Mouse (Mus musculus) megakaryocyte progenitor cell, adult 5-6 weeks (primary cell): ENCODE measurements at regions not wholly inside any gene's neighbourhood (a gene's known extent, or its start where the extent isn't known, plus 50 kb on each side); places are given as distances from the start of the nearest gene placed in this dataset.

Source experiments
- ATAC-seq: replicated peaks from 2 replicates; pipeline ENCODE4 v1.8.0; 2016; ENCODE audit warnings: mild to moderate bottlenecking, moderate TSS enrichment, inconsistent platforms; ENCODE audit not compliant: poor library complexity

- ATAC-seq: no peak
Observed at GRCm38 (mm10) chr16:50081511-50081910, 281.2 kb downstream of the Cd47 start.

GRCm38 (mm10) chr16:50092318-50092717 lies 292.0 kb downstream of the Cd47 start:
- no peak for ATAC-seq

DNA sequence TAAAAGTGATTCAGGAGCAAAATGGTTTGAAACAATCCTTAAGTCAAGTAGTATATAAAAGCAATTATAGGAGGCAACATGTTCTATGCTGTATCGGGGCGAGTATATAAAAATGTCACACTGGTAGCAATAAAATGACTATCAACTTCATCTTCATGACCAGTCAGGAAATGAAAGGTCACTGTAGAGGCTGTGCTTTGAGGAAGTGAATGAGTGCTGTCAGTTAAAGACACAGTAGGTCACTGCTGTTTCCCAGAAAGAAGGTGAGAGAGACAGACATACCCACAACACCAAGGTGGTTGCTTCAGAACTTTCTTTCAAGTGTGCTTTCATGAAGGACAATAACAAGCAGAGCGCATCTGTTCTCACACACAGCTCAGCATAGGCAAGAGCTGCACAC lies 292.4 kb downstream of the Cd47 start:
- ATAC-seq: peak; percentile 46

- ATAC-seq: peak; percentile 92
Observed at GRCm38 (mm10) chr16:50095858-50096551, 295.7 kb downstream of the Cd47 start.

DNA sequence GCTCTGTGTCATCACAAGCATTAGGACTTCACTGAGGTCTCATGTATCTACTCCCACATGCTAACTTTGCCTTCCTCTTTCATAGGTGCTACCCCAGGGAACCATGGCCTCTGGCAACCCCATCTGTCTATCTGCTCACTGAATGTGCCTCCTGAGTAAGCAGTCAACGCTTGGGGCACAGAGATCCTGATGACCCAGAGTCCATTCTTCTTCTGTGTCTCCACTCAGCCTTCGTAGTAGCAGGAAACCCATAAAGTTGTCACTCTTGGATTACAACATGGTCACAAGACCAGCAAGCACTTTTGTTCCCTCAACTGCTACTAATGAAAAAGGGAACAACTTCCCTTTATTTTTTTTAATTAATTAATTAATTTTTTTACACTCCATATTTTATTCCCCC lies 296.2 kb downstream of the Cd47 start:
- peak; percentile 57 for ATAC-seq

- ATAC-seq: peak; percentile 37; the same call in 1 of the 2 replicates
Observed at GRCm38 (mm10) chr16:50103340-50103739, 303.0 kb downstream of the Cd47 start.

DNA sequence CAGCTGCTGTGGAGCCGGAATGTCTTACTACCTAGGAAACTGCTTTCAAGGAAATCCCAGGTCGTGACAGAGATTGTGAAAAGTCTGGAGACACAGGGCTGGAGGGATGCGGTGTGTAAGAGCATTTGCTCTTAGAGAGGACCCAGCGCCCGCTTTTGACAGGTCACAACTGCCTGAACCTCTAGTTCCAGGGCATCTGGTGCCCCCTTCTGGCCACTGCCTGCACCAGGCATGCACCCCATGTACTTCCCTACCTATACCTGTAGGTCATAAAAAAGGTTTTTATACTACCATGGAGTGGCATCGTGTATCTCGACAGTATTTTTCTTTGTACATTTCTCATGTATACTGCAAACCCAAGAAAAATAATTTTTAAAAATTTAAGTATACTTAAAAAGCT lies 314.0 kb downstream of the Bbx start:
- ATAC-seq: peak; percentile 69

DNA sequence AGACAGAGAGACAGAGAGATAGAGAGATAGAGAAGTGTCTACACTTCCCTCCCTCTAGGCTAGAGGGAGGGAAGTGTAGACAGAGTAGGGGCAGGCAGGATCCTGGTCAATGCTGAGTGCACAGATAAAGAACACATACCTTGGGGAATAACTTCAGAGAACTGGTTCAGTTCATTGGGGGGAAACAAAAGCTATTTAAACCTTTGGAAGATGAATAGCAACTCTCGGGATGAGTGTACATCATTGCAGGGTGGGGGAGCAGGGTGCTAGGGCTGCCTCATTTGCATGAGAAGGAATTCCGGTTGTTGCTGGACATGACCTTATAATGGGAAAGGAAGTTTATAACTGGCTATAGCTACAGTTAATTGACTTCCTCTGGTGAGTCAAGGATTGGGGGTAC lies 309.7 kb downstream of the Bbx start:
- no peak for ATAC-seq

GRCm38 (mm10) chr16:50124646-50125045 lies 307.5 kb downstream of the Bbx start:
- ATAC-seq: no peak

DNA sequence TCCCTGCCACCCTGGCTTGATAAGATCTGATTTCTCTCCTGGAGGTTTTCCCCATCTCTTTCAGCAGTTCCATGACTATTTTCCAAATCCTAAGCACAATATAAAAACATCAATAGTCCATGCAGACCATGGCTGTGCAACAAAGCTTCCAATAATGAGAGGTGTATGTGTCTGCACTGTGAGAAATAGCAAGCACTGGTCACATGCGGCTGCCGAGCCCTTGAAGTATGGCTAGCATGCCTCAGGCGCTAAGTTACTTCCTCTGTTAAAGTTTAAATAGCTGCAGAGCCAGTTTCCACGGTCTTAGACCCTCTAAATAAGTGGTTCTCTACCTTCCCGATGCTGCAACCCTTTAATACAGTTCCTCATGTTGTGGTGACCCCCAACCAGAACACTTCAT lies 306.6 kb downstream of the Bbx start:
- no peak for ATAC-seq

DNA sequence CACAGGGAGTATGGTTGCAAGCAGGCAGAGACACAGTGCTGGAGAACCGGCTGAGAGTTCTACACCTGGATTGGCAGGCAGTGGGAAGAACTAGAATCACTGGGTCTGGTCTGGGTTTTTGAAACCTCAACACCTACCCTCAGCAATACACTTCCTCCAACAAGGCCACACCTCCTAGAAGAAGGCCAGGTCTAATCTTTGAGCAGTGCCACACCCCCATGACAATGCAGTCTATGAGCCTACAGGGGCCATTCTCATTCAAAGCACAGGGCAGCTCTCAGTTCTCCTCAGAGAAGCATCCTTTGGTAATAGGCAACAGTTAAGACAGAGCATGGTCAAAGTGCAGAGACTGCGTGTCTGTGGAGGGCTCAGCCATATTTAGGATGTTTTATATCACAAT lies 300.8 kb downstream of the Bbx start:
- peak; percentile 52 for ATAC-seq
